Mouse (Mus musculus): ENCODE measurements around the gene Ppdpf.

Gene Ppdpf

GRCm38 (mm10) chr2:181213021-181213445, 26.0 kb downstream of the Ppdpf start, which contains the start of gene Srms:
Srms (minus strand) TSS chr2:181213185.
- in situ Hi-C loops (cut with MboI; ENCODE audit: unreplicated experiment in 2 of 2), result no loop called here

GRCm38 (mm10) chr2:181216037-181216436, 29.0 kb downstream of the Ppdpf start:
- in situ Hi-C loops (cut with MboI; ENCODE audit: unreplicated experiment in 2 of 2), result no loop called here

DNA sequence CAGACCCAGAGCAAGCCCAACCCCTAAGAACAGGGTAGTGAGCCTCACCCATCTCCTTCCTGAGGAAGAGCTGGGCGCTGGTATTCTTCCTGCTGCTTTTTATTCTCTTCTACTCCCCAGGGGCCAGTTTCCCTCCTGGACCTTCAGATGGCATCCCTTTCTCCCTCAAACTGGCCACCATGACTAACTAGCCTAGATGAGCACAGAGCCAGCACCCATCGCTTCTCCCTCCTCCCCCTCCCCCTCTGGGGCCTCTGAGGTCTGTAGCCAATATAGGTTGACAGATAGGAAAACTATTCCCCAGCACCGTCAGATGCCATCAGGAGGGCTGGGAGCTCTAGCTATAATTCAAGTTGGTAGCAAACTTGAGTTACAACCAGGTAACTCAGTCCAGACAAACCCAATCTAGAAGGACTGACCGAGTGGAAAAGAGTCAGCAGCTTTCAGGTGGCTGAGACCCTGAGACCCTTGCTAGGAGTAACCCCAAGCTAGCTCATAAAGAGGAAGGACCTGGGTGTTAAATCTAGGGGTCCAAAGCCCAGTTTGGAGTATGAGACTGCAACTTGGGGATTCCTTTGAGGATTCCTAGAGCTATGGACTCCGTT, 31.9 kb downstream of the Ppdpf start:
- in situ Hi-C loops (cut with MboI; ENCODE audit: unreplicated experiment in 2 of 2), result no loop called here

GRCm38 (mm10) chr2:181219538-181220216, 32.6 kb downstream of the Ppdpf start, which contains the start of gene Fndc11:
Fndc11 (plus strand) TSS chr2:181220013.
- in situ Hi-C loops (cut with MboI; ENCODE audit: unreplicated experiment in 2 of 2), result no loop called here

GRCm38 (mm10) chr2:181220361-181220760, 33.3 kb downstream of the Ppdpf start:
- in situ Hi-C loops (cut with MboI; ENCODE audit: unreplicated experiment in 2 of 2), result no loop called here

DNA sequence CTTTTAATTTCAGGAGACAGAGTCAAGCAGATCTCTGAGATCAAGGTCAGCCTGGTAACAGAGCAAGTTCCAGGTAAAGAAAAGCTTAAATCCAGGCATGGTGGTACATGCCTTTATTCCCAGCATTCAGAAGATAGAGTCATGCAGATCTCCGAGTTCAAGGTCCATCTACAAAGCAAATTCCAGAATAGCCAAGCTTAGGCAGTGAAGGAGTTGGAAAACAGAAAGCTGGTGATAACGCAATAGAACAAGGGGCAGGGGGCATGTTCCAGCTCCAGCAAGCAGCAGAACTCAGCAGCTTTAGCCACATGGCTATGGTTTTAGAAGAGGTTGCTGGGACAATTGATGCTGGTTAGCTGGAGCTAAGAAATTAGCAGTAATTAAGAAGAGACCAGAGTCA, 37.9 kb downstream of the Ppdpf start:
- in situ Hi-C loops (cut with MboI; ENCODE audit: unreplicated experiment in 2 of 2), result no loop called here

GRCm38 (mm10) chr2:181227122-181227521, 40.1 kb downstream of the Ppdpf start:
- in situ Hi-C loops (cut with MboI; ENCODE audit: unreplicated experiment in 2 of 2), result no loop called here

DNA sequence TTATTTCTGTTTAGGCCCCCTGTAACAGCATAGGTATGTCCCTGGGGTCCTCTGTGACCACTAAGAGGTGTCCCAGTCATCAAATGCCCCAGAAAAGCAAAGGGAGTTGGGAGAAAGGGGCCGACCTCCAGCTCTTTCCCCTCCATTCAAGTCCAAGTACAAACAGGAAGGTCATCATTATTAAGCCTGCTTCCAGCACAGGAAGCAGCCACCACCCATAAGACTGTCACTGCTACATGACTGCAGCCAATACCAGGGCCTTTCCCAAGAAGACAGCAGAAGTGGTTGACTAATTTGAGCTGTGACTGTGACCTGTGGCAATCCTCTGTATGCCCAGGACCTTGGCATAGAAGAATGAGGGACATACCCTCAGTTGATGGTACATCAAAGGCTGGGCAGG, 41.3 kb downstream of the Ppdpf start:
- in situ Hi-C loops (cut with MboI; ENCODE audit: unreplicated experiment in 2 of 2), result no loop called here

DNA sequence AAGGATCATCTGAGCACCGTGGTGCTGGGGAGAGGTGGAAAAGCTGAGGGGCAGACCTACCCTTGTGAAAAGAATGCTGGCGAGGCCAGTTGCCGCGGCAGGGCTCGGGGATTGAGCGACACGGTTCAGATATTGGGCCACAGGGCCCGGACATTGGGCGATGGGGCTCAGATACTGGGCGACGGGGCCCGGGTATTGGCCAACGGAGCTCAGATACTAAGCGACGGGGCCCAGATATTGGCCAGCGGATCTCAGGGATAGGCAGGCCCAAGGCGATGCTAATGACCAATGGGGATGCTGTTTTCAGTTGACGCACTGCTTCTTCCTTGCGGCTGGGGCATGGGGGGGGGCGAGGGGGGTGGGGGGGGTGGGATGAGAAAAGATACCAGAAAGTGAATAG, 44.1 kb downstream of the Ppdpf start:
- in situ Hi-C loops (cut with MboI; ENCODE audit: unreplicated experiment in 2 of 2), result no loop called here

GRCm38 (mm10) chr2:181233443-181233842, 46.4 kb downstream of the Ppdpf start:
- in situ Hi-C loops (cut with MboI; ENCODE audit: unreplicated experiment in 2 of 2), result no loop called here

DNA sequence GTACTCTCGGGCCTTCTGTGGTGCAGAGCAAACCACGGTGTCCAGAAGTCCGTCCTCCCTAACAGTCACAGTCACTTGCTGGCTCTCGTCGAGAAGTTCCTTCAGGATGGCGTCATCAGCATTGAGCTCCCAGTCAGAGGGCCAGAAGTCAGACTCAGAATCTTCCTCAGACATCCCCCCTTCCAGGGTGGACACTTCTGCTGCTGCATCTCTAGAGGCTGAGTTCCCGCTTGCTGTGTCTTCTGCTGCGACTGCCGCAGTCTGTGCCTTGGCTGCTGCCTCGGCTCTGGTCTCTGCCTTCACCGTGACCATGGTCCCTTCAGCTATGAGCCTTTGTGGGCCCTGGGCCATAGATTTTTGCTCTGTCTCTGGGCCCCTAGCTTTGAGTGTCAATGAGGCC, 47.6 kb downstream of the Ppdpf start:
- in situ Hi-C loops (cut with MboI; ENCODE audit: unreplicated experiment in 2 of 2), result no loop called here

GRCm38 (mm10) chr2:181235681-181236566, 48.9 kb downstream of the Ppdpf start:
- in situ Hi-C loops (cut with MboI; ENCODE audit: unreplicated experiment in 2 of 2), result no loop called here

DNA sequence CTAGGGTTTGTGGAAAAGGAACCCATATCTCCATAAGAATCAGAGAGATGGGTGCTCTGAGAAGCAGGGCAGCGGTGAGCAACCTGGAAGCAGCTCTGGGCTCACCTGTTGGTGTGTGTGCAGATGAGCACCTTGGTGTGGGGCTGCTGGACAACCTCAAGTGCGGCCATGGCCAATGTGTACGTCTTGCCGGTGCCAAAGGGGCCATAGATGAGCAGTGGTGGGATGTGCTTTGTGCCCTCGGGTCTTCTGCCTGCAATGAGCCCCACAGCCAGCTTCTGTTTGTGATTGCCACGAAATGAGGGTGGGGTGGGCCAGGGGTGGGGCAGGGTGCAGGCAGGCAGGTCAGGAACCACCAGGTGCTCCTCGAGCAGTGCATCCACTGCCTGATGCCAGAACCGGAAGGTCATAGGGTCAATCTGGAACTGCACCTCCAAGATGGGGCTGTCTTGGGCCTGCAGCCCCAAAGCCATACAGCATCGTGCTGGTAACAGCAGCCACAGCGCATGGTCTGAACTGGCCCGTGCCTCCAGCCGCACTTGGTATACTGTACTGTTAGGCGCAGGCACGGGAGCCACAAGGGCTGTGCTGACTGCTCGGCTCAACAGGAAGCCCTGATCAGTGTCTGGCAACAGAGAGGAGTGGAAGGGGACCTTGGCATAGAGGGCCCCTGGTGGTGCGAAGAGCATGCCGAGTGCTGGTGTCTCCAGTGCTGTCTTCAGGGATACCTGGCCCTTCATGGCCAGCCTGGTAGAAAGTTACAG, 50.4 kb downstream of the Ppdpf start:
- in situ Hi-C loops (cut with MboI; ENCODE audit: unreplicated experiment in 2 of 2), result no loop called here

DNA sequence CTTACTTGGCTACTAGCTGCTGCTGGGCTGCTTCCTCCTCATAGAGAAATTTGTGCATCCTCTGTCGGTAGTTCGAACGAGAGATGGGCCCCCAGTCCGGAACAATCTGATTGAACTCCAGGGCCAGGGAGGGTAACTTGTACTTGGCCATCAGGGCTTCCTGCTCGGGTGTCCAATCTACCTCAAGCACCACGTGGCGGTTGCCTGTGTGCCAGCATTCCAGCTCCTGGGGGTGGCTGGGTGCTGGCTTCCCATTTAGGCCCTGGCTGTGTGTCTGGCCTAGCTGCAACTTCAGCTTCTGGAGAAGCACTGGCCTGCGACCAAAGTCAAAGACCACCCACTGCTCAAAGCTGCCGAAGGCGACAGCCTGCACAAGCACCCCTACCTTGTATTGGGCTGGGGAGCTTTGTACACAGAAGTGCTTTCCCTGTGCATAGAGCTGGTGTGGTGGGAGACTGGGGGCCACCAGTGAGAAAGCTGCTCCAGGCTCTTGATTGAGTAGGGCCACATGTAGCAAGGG, 51.1 kb downstream of the Ppdpf start:
- in situ Hi-C loops (cut with MboI; ENCODE audit: unreplicated experiment in 2 of 2), result no loop called here
